Mouse (Mus musculus) kidney, adult 8-10 months (tissue): ENCODE data around the gene Pim1.

ENCODE experiments used
- DNase-seq, 2 experiments: peaks; one replicate each; pipeline ENCODE4 v3.0.0; 2022

Pim1 gene

GRCm38 (mm10) chr17:29528568-29529187 is 38.1 kb downstream of the Pim1 start:
- no peak for DNase-seq

GRCm38 (mm10) chr17:29530508-29530907 is 40.0 kb downstream of the Pim1 start:
- no peak for DNase-seq

- no peak for DNase-seq
Observed at GRCm38 (mm10) chr17:29531278-29531677, 40.7 kb downstream of the Pim1 start.

- DNase-seq = no peak
Observed at GRCm38 (mm10) chr17:29531757-29532384, 41.3 kb downstream of the Pim1 start.

- no peak for DNase-seq
Observed at GRCm38 (mm10) chr17:29533866-29534265, 43.3 kb downstream of the Pim1 start.

- DNase-seq = no peak
Observed at GRCm38 (mm10) chr17:29540426-29540825, 49.9 kb downstream of the Pim1 start.

GRCm38 (mm10) chr17:29541419-29541818 is 50.9 kb downstream of the Pim1 start:
- DNase-seq = peak; percentile 73 to 83

GRCm38 (mm10) chr17:29542831-29543690 is 52.5 kb downstream of the Pim1 start:
- DNase-seq = no peak

GRCm38 (mm10) chr17:29544064-29544463 is 53.5 kb downstream of the Pim1 start:
- no peak for DNase-seq

- peak; percentile 62 to 68 for DNase-seq
Observed at GRCm38 (mm10) chr17:29545241-29545640, 54.7 kb downstream of the Pim1 start.
